Mouse (Mus musculus) NIH3T3 (cell line): ENCODE measurements at regions not wholly inside any gene's neighbourhood (a gene's known extent, or its start where the extent isn't known, plus 50 kb on each side); places are given as distances from the start of the nearest gene placed in this dataset.
A peak's percentile ranks its signal among the peaks of the same experiment; 100 is the strongest.

Experiments used
- DNase-seq: peaks from one replicate; pipeline ENCODE4 v3.0.0-alpha.2; 2012; ENCODE audit warnings: low read depth

GRCm38 (mm10) chr14:78372102-78372501 lies 64.3 kb upstream of the Tnfsf11 start:
- no peak for DNase-seq

GRCm38 (mm10) chr14:78368881-78369280 lies 61.0 kb upstream of the Tnfsf11 start:
- peak; percentile 74 for DNase-seq

DNA sequence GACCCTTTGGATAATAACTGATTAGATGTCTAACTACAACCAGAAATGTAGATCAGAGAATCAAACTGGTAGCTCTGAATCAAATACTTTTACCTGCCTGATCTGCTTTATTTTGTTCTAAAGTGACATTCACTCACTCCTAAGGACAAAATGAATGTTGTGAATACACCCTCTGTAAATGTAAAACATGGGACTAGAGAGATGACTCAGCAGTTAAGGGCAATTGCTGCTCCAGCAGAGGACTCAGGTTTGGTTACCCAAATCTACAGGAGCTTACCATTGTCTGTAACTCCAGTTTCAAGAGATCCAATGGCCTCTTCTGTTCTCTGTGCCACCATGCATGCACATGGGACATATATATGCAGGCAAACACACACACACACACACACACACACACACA lies 57.0 kb upstream of the Tnfsf11 start:
- DNase-seq = peak; percentile 27

GRCm38 (mm10) chr14:78363123-78363522 lies 55.3 kb upstream of the Tnfsf11 start:
- peak; percentile 67 for DNase-seq
